Comparison of ENCODE assay signal across 25 mouse cellular contexts in the genomic region with DNA sequence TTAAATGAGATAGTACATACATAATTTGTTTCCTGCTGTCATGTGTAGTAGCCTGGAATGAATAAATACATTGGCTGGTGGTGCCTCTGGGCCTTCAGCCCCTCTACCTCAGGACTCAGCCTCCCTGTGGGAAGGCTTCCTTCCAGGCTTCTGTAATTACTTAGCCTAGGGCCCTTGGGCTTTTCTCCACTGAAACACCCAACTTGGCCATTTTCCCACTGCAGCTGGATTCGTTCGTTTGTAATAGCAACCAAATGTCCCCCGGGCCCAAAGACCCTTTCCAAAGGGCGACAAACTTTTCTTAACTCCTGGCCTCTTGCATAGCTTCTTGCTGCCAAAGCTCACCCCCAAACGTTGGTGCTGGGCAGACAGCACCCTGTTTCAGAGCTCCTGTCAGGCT. TPM values are rescaled to one million over a fixed set of nuclear protein-coding genes. Genes with fewer than 3 reads are reported as not detected.
DNase-seq lines count a peak whose midpoint lies in the region; ATAC-seq and TF ChIP-seq lines count a peak whose summit lies in the region.
"Had no signal": no experiment of that assay in that cellular context is flagged by ENCODE, and none has a peak within 500 bp of the region (broad histone marks: within the 10 kb centered on the region; RNA-seq: fewer than 3 reads in every experiment).

No protein-coding gene starts in this region.

- DNase-seq in heart, embryonic 10.5 days (ENCODE audit: low spot score): no peak
- DNase-seq in heart, adult 8-10 months (ENCODE audit: low spot score): no peak
- DNase-seq in lung, postnatal 10 days: peak; percentile 59
- no peak for DNase-seq in lung, adult 18-20 months
- DNase-seq in limb, embryonic 14.5 days (ENCODE audit: low spot score): peak; percentile 60
- DNase-seq in urinary bladder, postnatal 25 days (ENCODE audit: low spot score): no peak
- no peak for DNase-seq in retina, embryonic 14.5 days (ENCODE audit: low spot score)
- DNase-seq: adrenal gland, postnatal 14 days; cerebellum, adult 11-12 months; cerebellum, adult 9-11 months; cerebellum, postnatal 36 days; gastrocnemius, adult 2 months; gastrocnemius, postnatal 25 days; heart, postnatal 10 days; heart, postnatal 4 days had no signal

- H3K4me2 ChIP-seq in limb, embryonic 14.5 days (replicated peaks; ENCODE audit: low read depth, low read length, severe bottlenecking): no peak overlapping the region
- H3K4me2 ChIP-seq: embryonic facial prominence, embryonic 15.5 days; hindbrain, embryonic 13.5 days had no signal

- peaks cover 22% of the 10 kb centered on the region for H3K4me1 ChIP-seq in heart, embryonic 10.5 days
- H3K4me1 ChIP-seq in limb, embryonic 14.5 days (ENCODE audit: control insufficient read depth, insufficient read depth, low read length): peaks cover 5% of the 10 kb centered on the region; the same call in 1 of the 2 replicates
- H3K4me1 ChIP-seq: embryonic facial prominence, embryonic 15.5 days; forebrain, embryonic 10.5 days; hindbrain, embryonic 13.5 days had no signal

- peak overlapping the region; percentile 22; the same call in 1 of the 2 replicates for H3K27ac ChIP-seq in heart, embryonic 10.5 days
- no peak overlapping the region for H3K27ac ChIP-seq in limb, embryonic 14.5 days (replicated peaks; ENCODE audit: low read depth, low read length)
- H3K27ac ChIP-seq: embryonic facial prominence, embryonic 15.5 days; forebrain, embryonic 10.5 days; gastrocnemius, adult 2 months; hindbrain, embryonic 13.5 days had no signal

- H3K9ac ChIP-seq in limb, embryonic 14.5 days (ENCODE audit: low read depth, low read length, severe bottlenecking): peak overlapping the region; percentile 25; the same call in 1 of the 2 replicates
- H3K9ac ChIP-seq: embryonic facial prominence, embryonic 15.5 days; hindbrain, embryonic 13.5 days had no signal

- WGBS in heart, embryonic 10.5 days: 64% methylated on average over 5 of the region's 5 CpGs
- 14% methylated on average over 5 of the region's 5 CpGs for WGBS in limb, embryonic 14.5 days

- no peaks in the 10 kb centered on the region for H3K9me3 ChIP-seq in heart, embryonic 10.5 days
- 0 out of 2 replicates have a peak, but pooled peaks cover 4% of the 10 kb centered on the region for H3K9me3 ChIP-seq in limb, embryonic 14.5 days (ENCODE audit: control insufficient read depth, low read length)
- H3K9me3 ChIP-seq: embryonic facial prominence, embryonic 15.5 days; forebrain, embryonic 10.5 days had no signal

- peaks cover 45% of the 10 kb centered on the region for H3K27me3 ChIP-seq in heart, embryonic 10.5 days (ENCODE audit: insufficient read depth, poor library complexity, severe bottlenecking)
- peaks cover 35% of the 10 kb centered on the region for H3K27me3 ChIP-seq in limb, embryonic 14.5 days (ENCODE audit: control insufficient read depth, insufficient read depth, low read length)

- no peak for ATAC-seq in limb, embryonic 14.5 days (ENCODE audit: low FRiP score, low read depth)
- ATAC-seq: activated CD4-positive, CD25-positive, alpha-beta regulatory T cell, adult 4 months; forebrain, embryonic 14.5 days; Patski had no signal

- H3K4me3 ChIP-seq in heart, embryonic 10.5 days: no peak overlapping the region
- no peak overlapping the region for H3K4me3 ChIP-seq in limb, embryonic 14.5 days (replicated peaks; ENCODE audit: low read length)
- H3K4me3 ChIP-seq: embryonic facial prominence, embryonic 15.5 days; erythroblast, embryonic 14.5 days; forebrain, embryonic 10.5 days; gastrocnemius, adult 2 months; hindbrain, embryonic 13.5 days had no signal

- no peaks in the 10 kb centered on the region for H3K36me3 ChIP-seq in heart, embryonic 10.5 days
- H3K36me3 ChIP-seq in limb, embryonic 14.5 days (ENCODE audit: control insufficient read depth, insufficient read depth, low read length): no peaks in the 10 kb centered on the region
- H3K36me3 ChIP-seq: embryonic facial prominence, embryonic 15.5 days; forebrain, embryonic 10.5 days; hindbrain, embryonic 13.5 days had no signal

- TF ChIP-seq POLR2A in limb, embryonic 14.5 days (IDR thresholded peaks at IDR 0.05; ENCODE audit: borderline replicate concordance, extremely low read depth, insufficient read depth, insufficient read length): no peak

RNA-seq across cellular contexts. Expression of gene Tbx5, which starts 40.8 kb away (rescaled TPM):
- polyA plus RNA-seq in heart, embryonic 10.5 days (2016; fragmentation: Nextera tagmentation; extraction: Ambion mirVana): 41.9 and 44.2 TPM in 2 replicates
- 10 to 100 TPM; 22.5 to 44.9 (median 33.8) TPM for total RNA-seq in heart, adult 8-10 months (2022)
- polyA plus RNA-seq in limb, embryonic 14.5 days (2012; rRNA removed): 36.9 and 39.3 TPM in 2 replicates
- 22.4 and 29.3 TPM in 2 replicates for polyA plus RNA-seq in limb, embryonic 14.5 days (2014; fragmentation: Nextera tagmentation; extraction: Ambion mirVana)
- total RNA-seq: granulocyte monocyte progenitor cell, adult 5-6 weeks; MEL had no signal
- polyA plus RNA-seq: activated CD4-positive, CD25-positive, alpha-beta regulatory T cell, adult 4 months; C2C12; erythroblast, embryonic 14.5 days; hindbrain, embryonic 13.5 days; Patski had no signal

Comparison
In these comparisons a context has a peak if more than half of its experiments do, and no peak if none do; other contexts are left out.
1. DNase-seq: peak in lung, postnatal 10 days (single experiment) and limb, embryonic 14.5 days (single experiment); none in heart, embryonic 10.5 days (single experiment), heart, adult 8-10 months (single experiment), lung, adult 18-20 months (0 of 2), urinary bladder, postnatal 25 days (single experiment) and retina, embryonic 14.5 days (single experiment).